Mouse (Mus musculus) testis, adult 2 months (tissue): ENCODE data around the gene Gab1.

Experiments used
- CTCF ChIP-seq: fragments of 200-500 bp; IDR thresholded peaks from 2 replicates; pipeline ENCODE4 v1.5.1; 2012; ENCODE audit warnings: low read depth, mild to moderate bottlenecking, inconsistent platforms, low read length, moderate library complexity; ENCODE audit not compliant: control insufficient read depth, insufficient read depth, insufficient replicate concordance
- POLR2A ChIP-seq: fragments of 200-500 bp; IDR thresholded peaks from 2 replicates; pipeline ENCODE4 v1.6.1; 2012; ENCODE audit warnings: low read depth, mild to moderate bottlenecking, inconsistent platforms, low read length, moderate library complexity; ENCODE audit not compliant: control insufficient read depth

- TF ChIP-seq POLR2A, result 0 out of 2 replicates have a peak, but pooled peaks have one; percentile 11
- TF ChIP-seq CTCF, result 0 out of 2 replicates have a peak, but pooled peaks have one; percentile 7
These were observed at the start of gene Gab1 for GRCm38 (mm10) chr8:80880196-80881106.
